Mouse (Mus musculus) NIH3T3 (cell line): Measurements from ENCODE around the gene Get4.

Experiments used
- DNase-seq: peaks from one replicate; pipeline ENCODE4 v3.0.0-alpha.2; 2012; ENCODE audit warnings: low read depth

Gene Get4

DNA sequence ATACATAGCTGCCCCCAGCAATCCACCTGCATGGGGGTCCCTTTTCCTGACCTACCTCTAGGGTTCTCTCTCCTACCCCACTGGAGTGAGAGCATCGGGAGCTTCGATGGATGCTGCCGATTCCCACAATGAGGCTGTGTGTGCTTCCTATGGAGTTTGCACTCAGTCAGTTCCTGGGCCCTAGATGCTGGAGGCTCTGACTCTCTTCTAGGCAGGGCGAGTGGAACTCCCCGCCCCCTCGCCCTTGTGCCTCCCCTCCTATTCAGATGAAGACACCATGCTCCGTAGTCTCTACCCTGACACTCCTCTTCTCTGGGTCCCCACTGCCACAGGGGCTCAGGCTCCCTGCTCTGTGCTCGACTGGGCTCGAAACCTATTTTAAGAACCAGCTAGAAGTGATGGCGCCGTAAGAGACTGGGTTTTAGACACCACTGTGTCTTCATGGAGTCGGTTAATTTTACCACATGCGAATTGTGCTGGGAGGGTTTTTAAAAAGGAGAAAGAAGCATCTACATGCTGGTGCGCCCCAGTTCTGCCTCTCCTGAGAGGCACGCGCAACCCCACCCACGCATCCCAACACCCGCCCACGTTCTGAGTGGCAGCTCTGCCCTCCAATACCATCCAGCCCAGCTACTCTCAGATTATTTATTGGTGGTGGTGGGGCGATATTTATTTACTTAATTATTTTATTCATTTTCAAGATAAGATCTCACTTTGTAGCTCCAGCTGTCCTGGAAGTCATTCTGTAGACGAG is 65.8 kb downstream of the Get4 start:
- no peak for DNase-seq
